Comparison of ENCODE assay signal across 13 mouse cellular contexts in the genomic region with DNA sequence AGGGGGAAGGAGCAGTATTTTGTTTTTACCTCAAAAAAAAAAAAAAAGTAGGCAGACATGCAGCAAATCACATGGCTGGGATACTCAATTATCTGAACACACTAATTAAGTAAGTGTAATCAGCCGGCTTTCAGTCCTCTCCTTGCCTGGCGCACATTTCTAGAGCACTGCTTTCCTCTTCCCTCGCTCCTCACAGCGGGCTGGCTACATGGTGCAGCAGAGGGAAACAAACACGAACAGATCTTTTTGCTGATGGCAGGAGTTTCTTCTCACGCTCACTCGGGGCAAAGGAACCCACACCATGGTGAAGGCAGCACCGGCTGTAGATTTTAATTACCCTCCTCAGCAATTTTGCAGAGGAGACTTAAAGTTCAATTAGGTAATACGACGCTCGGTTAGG.
DNase-seq lines count a peak whose midpoint lies in the region; ATAC-seq lines count a peak whose summit lies in the region.
"Had no signal": no experiment of that assay in that cellular context is flagged by ENCODE, and none has a peak within 500 bp of the region (broad histone marks: within the 10 kb centered on the region; RNA-seq: fewer than 3 reads in every experiment).

No protein-coding gene starts in this region.

- no peak for DNase-seq in kidney, adult 11 months
- DNase-seq in brain, adult 2 months (ENCODE audit: low read depth, low spot score): peak; percentile 45
- DNase-seq in midbrain, embryonic 14.5 days: peak; percentile 51
- DNase-seq in ovary, postnatal 10 days (ENCODE audit: low spot score): no peak
- no peak for DNase-seq in heart, adult 8-10 months (ENCODE audit: low spot score)
- DNase-seq: embryo, embryonic 11 days; heart, postnatal 4 days; kidney, adult 9 months had no signal

- peak overlapping the region; percentile 20; the same call in 1 of the 2 replicates for H3K4me2 ChIP-seq in kidney, embryonic 15.5 days
- peak overlapping the region; percentile 30 for H3K4me2 ChIP-seq in embryonic facial prominence, embryonic 13.5 days
- peak overlapping the region; percentile 90 for H3K4me2 ChIP-seq in midbrain, embryonic 14.5 days (ENCODE audit: low read length)
- H3K4me2 ChIP-seq: liver, embryonic 12.5 days had no signal

- H3K4me3 ChIP-seq in kidney, embryonic 15.5 days (replicated peaks): no peak overlapping the region
- H3K4me3 ChIP-seq in embryonic facial prominence, embryonic 13.5 days: no peak overlapping the region
- H3K4me3 ChIP-seq in midbrain, embryonic 14.5 days (replicated peaks; ENCODE audit: low read depth, low read length): peak overlapping the region; percentile 63
- H3K4me3 ChIP-seq: liver, embryonic 12.5 days; myocyte had no signal

- peaks cover 60% of the 10 kb centered on the region for H3K27me3 ChIP-seq in kidney, embryonic 15.5 days
- peaks cover 45% of the 10 kb centered on the region for H3K27me3 ChIP-seq in embryonic facial prominence, embryonic 13.5 days
- H3K27me3 ChIP-seq in midbrain, embryonic 14.5 days (ENCODE audit: control insufficient read depth, insufficient read depth, low read length): peaks cover 7% of the 10 kb centered on the region; the same call in 1 of the 2 replicates

- H3K4me1 ChIP-seq in kidney, embryonic 15.5 days: peaks cover 19% of the 10 kb centered on the region
- peaks cover 25% of the 10 kb centered on the region for H3K4me1 ChIP-seq in embryonic facial prominence, embryonic 13.5 days
- H3K4me1 ChIP-seq in midbrain, embryonic 14.5 days (ENCODE audit: control insufficient read depth, insufficient read depth, low read length): peaks cover 18% of the 10 kb centered on the region
- H3K4me1 ChIP-seq: liver, embryonic 12.5 days had no signal

- H3K27ac ChIP-seq in kidney, embryonic 15.5 days: no peak overlapping the region
- no peak overlapping the region for H3K27ac ChIP-seq in embryonic facial prominence, embryonic 13.5 days
- H3K27ac ChIP-seq in midbrain, embryonic 14.5 days (replicated peaks; ENCODE audit: low read depth, low read length): no peak overlapping the region
- H3K27ac ChIP-seq: liver, embryonic 12.5 days had no signal

- no peaks in the 10 kb centered on the region for H3K36me3 ChIP-seq in kidney, embryonic 15.5 days
- no peaks in the 10 kb centered on the region for H3K36me3 ChIP-seq in embryonic facial prominence, embryonic 13.5 days
- no peaks in the 10 kb centered on the region for H3K36me3 ChIP-seq in midbrain, embryonic 14.5 days (ENCODE audit: control insufficient read depth, insufficient read depth, low read length)
- H3K36me3 ChIP-seq: liver, embryonic 12.5 days had no signal

- WGBS in kidney, embryonic 15.5 days: 35% methylated on average over 11 of the region's 11 CpGs
- WGBS in embryonic facial prominence, embryonic 13.5 days: 42% methylated on average over 11 of the region's 11 CpGs
- WGBS in midbrain, embryonic 14.5 days: 31% methylated on average over 11 of the region's 11 CpGs

- no peak overlapping the region for H3K9ac ChIP-seq in kidney, embryonic 15.5 days
- H3K9ac ChIP-seq in embryonic facial prominence, embryonic 13.5 days: no peak overlapping the region
- H3K9ac ChIP-seq in midbrain, embryonic 14.5 days (replicated peaks; ENCODE audit: low read length): no peak overlapping the region
- H3K9ac ChIP-seq: liver, embryonic 12.5 days had no signal

- H3K9me3 ChIP-seq in kidney, embryonic 15.5 days (replicated peaks): no peaks in the 10 kb centered on the region
- H3K9me3 ChIP-seq in embryonic facial prominence, embryonic 13.5 days: no peaks in the 10 kb centered on the region
- peaks cover 5% of the 10 kb centered on the region; the same call in 1 of the 2 replicates for H3K9me3 ChIP-seq in midbrain, embryonic 14.5 days (ENCODE audit: control insufficient read depth, low read length)
- H3K9me3 ChIP-seq: liver, embryonic 12.5 days had no signal

- no peak for ATAC-seq in kidney, embryonic 15.5 days (replicated peaks; ENCODE audit: low FRiP score)
- no peak for ATAC-seq in embryonic facial prominence, embryonic 13.5 days (ENCODE audit: insufficient number of reproducible peaks, insufficient read depth, low FRiP score, low TSS enrichment, low read depth)
- no peak for ATAC-seq in midbrain, embryonic 14.5 days (ENCODE audit: low FRiP score, low TSS enrichment)
- ATAC-seq: CD4-positive, CD25-positive, alpha-beta regulatory T cell, adult 4 months; liver, embryonic 12.5 days had no signal

Comparison
In these comparisons a context has a peak if more than half of its experiments do, and no peak if none do; other contexts are left out.
1. H3K4me2 ChIP-seq: peak in every context shown above with its lines; median percentile 90 in midbrain, embryonic 14.5 days; 30 in embryonic facial prominence, embryonic 13.5 days; 20 in kidney, embryonic 15.5 days.
2. DNase-seq: peak in brain, adult 2 months (single experiment) and midbrain, embryonic 14.5 days (single experiment); none in kidney, adult 11 months (single experiment), ovary, postnatal 10 days (single experiment) and heart, adult 8-10 months (single experiment).